Mouse (Mus musculus) cerebellum, postnatal 4 days (tissue): ENCODE measurements around the gene Matn3.
A peak's percentile ranks its signal among the peaks of the same experiment; 100 is the strongest.

Experiments used
- DNase-seq, 2 experiments: peaks; one replicate each; pipeline ENCODE4 v3.0.0; 2022; ENCODE audit warnings: low spot score in 2 of 2, mixed read lengths in 1 of 2

The Matn3 gene

DNA sequence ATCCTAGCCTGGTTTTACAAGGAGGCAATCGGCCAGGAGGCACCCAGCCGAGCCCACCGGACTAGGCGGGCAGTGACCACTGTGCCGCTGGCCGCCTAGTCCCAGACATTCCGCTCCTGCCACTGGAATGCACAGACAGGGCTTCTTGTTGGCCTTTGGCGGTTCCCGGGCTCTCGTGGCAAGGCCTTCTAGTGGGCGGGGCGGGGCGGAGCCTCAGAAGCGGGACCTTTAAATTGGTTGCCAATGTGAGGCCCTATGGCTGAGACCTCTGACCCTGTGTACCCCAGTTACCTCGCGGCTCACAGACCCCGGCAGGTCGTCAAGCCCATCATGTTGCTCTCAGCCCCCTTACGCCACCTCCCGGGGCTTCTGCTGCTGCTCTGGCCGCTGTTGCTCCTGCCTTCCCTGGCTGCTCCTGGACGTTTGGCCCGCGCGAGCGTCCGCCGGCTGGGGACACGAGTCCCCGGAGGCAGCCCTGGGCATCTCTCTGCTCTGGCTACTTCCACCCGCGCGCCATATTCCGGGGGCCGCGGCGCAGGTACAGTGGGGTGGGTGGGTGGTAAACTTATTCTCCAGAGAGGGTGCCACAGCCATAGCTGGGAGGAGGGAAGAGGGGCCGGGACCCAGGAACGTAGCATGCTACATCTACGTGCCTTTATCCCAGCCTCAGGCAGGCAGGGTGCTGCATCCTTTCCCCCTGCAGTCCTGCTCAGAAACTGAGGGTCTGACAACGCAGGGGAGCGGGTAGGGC, at the start of gene Matn3:
Matn3 (plus strand) TSS at position 216 of the 751 bp plus-strand sequence.
- DNase-seq, result peak in 1 of 2 experiments; percentile 30

- DNase-seq, result no peak
These were observed 48.6 kb upstream of the Matn3 start for GRCm38 (mm10) chr12:8898879-8899785.

GRCm38 (mm10) chr12:8900107-8900698, 47.5 kb upstream of the Matn3 start:
- DNase-seq, result no peak

GRCm38 (mm10) chr12:8900919-8901663, 46.6 kb upstream of the Matn3 start:
- DNase-seq, result no peak

- DNase-seq, result no peak
These were observed 45.8 kb upstream of the Matn3 start for GRCm38 (mm10) chr12:8901934-8902333.

DNA sequence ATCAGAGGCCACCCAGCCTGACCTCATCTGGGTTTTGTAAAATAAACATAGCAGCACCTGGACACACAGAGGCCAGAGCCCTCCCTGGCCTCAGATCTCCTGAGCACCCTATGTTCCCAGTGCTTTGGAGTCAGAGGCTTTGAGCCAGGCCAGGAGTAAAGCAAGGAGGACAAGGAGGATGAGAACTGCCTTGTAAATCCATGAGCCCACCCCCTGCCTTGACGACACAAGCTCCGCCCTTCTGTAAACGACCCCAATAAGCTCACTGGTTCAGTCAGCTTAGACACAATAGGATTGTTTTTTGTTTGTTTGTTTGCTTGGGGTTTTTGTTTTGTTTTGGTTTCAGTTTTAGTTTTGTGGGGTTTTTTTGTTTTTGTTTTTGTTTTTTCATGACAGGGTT, 45.2 kb upstream of the Matn3 start:
- no peak for DNase-seq

- DNase-seq, result peak in 1 of 2 experiments; percentile 21
These were observed 34.7 kb upstream of the Matn3 start for GRCm38 (mm10) chr12:8912860-8913685.

- no peak for DNase-seq
These were observed 33.9 kb upstream of the Matn3 start for GRCm38 (mm10) chr12:8913701-8914340.

- peak; percentile 36 to 58 for DNase-seq
These were observed 31.4 kb upstream of the Matn3 start for GRCm38 (mm10) chr12:8916378-8916777.

DNA sequence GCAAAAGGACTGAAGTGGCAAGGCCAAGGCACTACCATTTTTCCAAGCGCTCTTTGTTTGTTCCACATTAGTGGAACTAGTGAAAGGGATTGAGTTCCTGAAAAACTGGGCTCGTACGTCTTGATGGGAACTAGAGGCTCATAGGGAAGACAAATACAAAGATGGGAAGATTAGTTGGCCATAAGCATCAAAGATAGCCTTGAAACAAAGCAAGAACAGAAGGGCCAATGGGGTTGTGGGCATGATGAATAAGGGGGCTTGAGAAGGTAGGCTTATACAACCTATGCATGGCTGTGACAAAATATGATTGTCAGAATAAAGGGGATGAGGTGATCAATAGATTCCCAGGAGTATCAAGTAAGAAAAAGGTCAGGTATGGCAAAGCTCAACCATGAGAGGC, 28.5 kb upstream of the Matn3 start:
- no peak for DNase-seq

DNA sequence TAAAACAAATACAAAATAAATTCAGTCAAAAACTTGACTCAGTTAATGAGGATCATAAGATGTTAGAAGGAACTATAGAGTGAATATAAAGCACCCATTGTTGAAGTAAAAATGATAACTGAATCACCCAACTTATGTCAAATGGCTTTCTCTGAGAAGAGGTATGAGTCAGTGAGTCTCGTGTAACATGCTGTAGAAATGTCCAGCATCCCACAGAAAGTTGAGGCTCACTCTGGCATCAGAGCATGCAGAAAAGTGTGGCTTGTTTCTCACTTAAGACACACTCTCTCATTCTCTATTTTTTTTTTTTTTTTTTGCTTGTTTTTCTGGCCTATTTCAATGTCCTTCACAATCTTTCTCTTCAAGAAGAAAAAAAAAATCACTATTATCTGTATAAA, 26.7 kb upstream of the Matn3 start:
- no peak for DNase-seq

- peak; percentile 94 to 97 for DNase-seq
These were observed 26.0 kb upstream of the Matn3 start, which contains the start of gene Laptm4a for GRCm38 (mm10) chr12:8921394-8922368. Laptm4a (plus strand) TSS chr12:8921664.

DNA sequence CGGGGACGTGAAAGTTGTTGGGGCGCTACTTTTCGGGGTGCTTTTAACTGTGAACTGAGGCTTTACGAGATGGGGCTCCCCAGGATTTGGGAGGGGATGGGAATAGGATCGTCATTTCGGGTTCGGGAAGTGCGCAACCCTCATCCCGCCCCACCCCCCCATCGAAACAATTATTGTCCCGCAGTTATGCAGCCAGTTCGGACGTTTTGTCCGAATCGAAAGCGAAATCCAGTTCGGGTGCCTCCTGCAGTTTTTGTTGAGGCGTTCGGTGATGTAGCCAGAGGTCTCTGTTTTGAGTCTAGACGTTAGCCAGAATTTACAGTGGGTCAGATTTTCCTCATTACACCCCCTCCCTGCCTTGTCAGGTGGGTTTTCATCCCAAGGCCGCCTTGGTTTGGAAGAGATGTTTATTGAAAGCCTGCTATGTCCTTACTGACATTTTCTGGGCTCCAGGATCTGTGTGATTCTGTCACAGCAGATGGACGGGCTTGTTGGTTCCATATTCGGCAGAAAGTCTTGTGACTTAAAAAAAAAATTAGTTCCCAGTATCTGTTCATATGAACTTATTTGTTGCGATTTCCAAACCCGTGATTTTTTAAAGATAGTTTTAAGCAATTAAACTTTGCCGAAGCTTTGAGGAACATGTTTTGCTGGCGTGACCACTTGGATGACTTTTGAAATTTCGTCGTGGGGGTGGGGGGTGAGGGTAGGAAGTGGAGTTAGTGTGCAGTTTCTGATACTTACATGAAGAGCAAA, 25.2 kb upstream of the Matn3 start:
- no peak for DNase-seq

DNA sequence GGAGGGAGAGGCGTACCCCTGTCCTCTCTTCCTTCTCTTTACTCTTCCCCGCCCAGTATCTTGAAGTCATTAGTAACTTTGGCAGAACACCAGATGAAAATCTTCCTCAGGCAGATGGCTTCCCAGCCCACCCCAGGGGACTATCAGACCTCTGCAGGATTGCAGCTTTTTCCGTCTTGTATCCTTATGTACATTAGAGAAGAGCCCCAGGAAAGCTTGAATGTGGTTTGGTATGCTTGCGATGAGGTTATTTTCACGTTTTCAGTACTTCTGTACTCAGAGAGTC, 24.7 kb upstream of the Matn3 start:
- DNase-seq, result peak in 1 of 2 experiments; percentile 15

GRCm38 (mm10) chr12:8923603-8924002, 24.1 kb upstream of the Matn3 start:
- DNase-seq, result no peak

- no peak for DNase-seq
These were observed 20.1 kb upstream of the Matn3 start for GRCm38 (mm10) chr12:8927652-8928051.

DNA sequence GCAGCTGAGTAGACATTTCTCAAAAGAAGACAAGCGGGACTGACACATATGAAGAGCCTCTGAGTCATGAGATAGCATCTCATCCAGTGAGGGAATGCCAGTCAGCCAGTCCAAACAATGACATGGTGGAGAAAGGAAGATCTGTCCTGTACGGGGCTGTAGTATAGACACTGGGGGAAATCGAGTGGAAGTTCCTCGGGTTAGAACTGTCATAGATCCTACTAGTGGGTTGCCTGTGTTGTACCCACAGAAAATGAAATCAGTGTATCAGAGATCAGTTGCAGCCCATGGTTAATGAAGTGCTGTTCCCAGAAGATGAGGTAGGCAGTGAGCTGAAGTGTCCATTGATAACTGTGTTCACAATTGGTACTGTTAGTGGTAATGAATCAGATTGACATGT, 19.0 kb upstream of the Matn3 start:
- DNase-seq, result no peak

DNA sequence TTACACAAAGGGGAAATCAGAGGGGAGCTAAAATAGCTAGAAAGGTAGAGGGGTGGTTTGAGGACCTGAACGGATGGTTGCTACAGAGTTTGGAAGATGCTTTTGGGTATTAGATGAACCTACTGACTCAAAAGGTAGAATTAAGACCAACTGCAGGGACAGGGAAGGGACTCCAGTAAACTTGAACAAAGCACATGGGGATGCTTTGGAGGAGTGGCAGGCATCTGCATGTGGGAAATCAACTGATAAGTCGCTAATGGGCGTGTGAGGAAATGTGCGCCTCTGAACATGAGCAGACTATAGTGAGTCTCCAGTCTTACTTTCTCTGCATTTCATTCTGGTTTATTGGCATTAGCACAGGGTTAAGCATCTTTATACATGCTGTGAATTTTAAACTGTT, 16.6 kb upstream of the Matn3 start:
- no peak for DNase-seq
